Mouse (Mus musculus): ENCODE measurements around the gene Cdx4. TPM values are rescaled to one million over a fixed set of nuclear protein-coding genes. Genes with fewer than 3 reads are reported as not detected.

Cdx4 gene
- polyA plus RNA-seq (2012; rRNA removed; ENCODE audit: low replicate concordance): not detected in 2 replicates

DNA sequence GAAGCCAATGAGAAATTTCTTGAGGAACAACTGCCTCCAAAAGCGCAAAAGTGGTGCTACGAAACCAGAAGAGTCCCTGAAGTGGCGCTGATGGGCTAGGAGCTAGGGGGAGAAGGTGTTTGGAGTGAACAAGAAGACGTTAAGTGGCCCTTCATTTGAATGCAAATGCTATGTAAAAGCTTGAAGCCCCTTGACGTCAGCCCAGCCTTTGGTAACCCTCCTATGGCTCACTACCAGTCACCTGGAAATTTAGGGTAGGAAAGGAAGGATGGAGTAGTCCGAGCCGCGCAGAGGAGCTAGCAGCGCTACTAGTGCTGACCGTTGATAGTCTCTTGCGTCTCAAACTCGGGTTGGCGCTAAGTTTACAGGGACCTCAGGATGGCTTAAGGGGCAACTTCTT, at the start of gene Cdx4:
Gene Cdx4 (plus strand): TSS at position 253 of the 400 bp plus-strand sequence.

GRCm38 (mm10) chrX:103356287-103356686, 35.1 kb downstream of the Cdx4 start, which contains the start of gene Chic1:
TSS of gene Chic1 (plus strand) at chrX:103356476.

Other genes starting within 250 kb of the Cdx4 start
- not detected in 2 replicates for gene Nap1l2, start 134.8 kb upstream of the Cdx4 start, polyA plus RNA-seq (2012; rRNA removed; ENCODE audit: low replicate concordance)
- gene Chic1, start 35.1 kb downstream of the Cdx4 start, polyA plus RNA-seq (2012; rRNA removed; ENCODE audit: low replicate concordance): 0.14 and 0.36 TPM in 2 replicates
- 0.26 TPM in 1 of 2 replicates, not detected in the other for gene Tsx, start 93.1 kb downstream of the Cdx4 start, polyA plus RNA-seq (2012; rRNA removed; ENCODE audit: low replicate concordance)
- gene Gm26992, start 100.6 kb downstream of the Cdx4 start, polyA plus RNA-seq (2012; rRNA removed; ENCODE audit: low replicate concordance): not detected in 2 replicates